Mouse (Mus musculus): ENCODE data around the gene Nxf7.
"Not testable (repeated sequence)": the region's sequence is repeated elsewhere in the genome, so short reads cannot be mapped to it uniquely, and the experiment has no call there.

Nxf7 gene

DNA sequence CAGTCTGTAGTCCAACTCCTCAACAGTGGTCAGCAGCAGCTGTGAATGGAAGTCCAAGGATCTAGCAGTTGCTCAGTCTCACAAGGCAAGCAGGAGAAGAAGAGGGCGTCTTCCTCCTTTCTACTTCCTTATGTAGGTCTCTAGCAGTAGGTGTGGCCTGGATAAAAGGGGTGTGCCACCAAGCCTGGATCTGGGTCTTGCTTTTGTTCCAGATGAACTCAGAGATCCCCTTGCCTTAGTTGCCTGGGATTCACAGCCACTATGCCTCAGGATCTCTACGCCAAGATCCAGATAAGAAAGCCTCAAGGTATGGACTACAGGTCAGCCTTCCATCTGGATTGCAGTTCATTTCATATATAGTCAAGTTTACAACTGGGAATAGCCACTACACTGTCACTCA, at the start of gene Nxf7:
TSS of gene Nxf7 (minus strand) at position 101 of the 400 bp plus-strand sequence.
- DNase-seq (ENCODE audit: low read depth in 1 of 2, low spot score in 2 of 2), result no peak

DNA sequence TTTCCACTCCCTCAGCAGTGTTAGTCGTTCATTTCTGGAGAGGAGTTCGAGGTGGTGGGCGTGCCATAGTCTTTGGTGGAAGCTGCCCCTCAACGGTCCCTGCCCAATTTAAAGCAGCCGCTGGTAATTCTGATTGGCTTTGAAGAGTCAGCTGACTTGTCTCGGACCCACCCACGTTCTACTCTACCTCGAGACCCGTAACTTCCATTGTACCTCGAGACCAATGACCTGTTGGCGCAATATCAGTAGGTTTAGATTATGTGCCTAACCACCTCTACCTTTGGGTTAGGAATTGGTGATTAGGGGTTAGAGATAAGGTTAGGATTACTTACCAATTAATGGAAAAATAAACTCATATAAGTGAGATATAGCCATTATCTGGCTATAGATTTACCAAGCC, 29.0 kb upstream of the Nxf7 start, which contains the start of gene Prame:
TSS of gene Prame (minus strand) at position 101 of the 400 bp plus-strand sequence.
- no peak for DNase-seq (ENCODE audit: low read depth in 1 of 2, low spot score in 2 of 2)

DNA sequence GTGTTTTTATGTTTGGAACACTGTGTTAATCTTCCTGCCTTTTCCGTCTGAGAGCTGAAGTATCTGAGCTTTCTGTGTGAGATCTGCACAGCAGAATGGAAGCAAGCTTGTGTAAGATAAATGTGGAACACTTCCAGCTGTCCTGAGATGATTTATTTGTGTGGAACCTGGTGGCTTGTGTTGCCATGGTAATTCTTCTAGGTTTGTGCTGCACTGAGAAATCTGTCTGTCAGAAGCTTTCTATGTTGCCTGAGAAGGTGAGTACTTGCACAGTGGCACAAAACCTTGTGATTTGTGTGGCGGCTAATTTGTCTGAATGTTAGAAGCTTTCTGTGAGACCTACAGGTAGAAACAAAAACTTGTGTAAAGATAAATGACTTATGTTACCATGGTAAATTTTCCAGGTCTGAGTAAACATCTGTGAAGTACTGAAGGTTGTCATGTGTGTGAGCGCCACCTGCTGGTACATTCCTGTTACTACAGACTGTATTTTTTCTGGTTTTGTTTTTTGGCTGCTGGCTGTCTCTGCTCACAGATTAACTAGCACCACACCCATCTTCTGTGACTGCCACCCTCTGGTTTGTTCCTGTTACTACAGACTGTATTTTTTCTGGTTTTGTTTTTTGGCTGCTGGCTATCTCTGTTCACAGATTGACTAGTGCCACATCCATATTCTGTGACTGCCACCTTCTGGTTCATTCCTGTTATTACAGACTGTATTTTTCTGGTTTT, 2.9 kb upstream of the Nxf7 start:
- not testable (repeated sequence) for DNase-seq (ENCODE audit: low read depth in 1 of 2, low spot score in 2 of 2)

DNA sequence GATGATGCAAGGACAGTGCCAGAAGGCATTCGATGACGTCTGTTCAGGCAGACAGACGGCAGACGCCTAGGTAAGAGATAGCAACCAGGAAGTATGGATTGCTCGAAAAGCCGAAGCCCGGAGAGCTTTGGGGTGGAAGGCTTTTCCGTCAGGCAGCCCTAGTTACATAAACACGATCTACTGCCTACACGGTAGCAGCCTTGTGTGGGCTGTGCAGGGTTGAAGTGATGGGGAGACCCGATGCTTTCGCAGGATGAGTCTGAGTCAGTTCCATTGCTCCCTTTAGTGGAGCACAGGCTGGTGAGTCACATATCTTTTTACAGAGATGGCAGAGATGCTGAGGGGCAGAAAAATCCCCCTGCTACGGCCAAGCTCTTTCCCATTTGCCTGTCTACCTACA, 481 bp downstream of the Nxf7 start:
- DNase-seq (ENCODE audit: low read depth in 1 of 2, low spot score in 2 of 2), result no peak

DNA sequence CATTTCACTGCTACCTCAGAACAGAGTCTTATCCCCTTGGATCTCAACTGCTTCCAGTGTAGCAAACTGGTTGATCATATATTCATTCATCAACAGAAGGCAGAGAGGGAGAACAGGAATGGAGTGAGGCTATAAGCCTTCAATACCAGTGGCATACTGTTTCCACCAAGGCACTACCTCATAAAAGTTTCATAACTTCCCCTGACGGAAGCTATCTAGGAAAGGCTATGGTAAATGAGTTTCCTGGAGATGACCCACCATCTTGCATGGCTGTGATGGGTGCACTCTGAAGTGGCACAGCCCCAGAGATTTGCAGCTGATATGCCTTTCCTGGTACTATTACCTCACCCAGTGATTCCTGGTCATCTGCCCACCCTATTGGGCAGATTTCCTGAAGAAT, 22.2 kb downstream of the Nxf7 start:
- no peak for DNase-seq (ENCODE audit: low read depth in 1 of 2, low spot score in 2 of 2)

DNA sequence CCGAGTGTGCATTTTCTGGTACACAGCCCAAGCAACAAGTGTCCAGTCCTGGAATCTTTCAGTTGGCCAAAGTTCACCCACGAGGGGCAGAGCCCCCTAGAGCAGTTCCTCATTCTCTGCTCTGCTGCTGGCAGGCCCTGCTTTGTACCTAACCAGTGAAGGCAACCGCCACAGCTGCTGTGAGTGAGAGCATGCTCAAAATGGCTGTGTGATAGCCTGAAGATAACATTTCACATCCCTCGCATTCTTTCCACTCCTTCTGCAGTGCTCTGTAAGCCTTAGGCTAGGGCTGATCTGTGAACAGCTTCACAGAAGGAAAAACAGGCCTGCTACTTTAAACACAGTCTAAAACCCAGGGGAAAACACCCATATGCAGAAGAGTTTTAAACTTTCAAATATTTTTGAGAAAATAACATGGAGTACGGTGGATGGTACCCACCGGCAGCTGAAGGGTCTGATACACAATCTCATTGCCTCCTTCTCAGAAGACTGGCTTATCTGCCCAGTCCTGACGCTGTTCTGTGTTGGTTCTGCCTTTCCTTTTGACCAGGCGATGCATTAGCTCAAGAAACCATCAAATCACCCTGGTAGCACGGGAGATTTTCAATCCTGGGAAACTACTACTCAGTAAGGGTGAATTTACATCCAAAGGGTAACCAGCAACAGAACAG, 23.5 kb downstream of the Nxf7 start:
- not testable (repeated sequence) for DNase-seq (ENCODE audit: low read depth in 1 of 2, low spot score in 2 of 2)

DNA sequence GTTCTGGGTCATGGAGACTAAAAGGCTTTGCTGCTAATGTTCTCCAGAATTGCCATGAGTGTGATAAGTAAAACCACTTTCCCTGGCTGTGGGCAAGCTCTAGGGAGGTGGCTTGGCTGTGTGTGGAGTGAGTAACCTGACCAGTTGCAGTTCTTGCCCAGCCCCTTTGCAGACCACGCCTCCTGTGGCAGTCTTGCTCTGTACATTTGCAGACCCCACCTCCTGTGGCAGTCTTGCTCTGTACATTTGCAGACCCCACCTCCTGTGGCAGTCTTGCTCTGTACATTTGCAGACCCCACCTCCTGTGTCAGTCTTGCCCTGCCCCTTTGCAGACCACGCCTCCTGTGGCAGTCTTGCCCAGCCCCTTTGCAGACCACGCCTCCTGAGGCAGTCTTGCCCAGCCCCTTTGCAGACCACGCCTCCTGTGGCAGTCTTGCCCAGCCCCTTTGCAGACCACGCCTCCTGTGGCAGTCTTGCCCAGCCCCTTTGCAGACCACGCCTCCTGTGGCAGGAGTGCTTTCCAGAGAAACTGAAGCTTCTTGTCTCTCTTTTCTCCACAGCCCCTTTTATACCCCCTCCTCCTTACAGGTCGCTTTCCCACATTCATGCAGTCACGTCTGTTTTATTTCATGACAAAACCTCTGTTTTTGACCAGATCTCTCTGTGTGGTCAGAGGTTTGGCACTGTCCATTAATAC, 24.2 kb downstream of the Nxf7 start:
- not testable (repeated sequence) for DNase-seq (ENCODE audit: low read depth in 1 of 2, low spot score in 2 of 2)

DNA sequence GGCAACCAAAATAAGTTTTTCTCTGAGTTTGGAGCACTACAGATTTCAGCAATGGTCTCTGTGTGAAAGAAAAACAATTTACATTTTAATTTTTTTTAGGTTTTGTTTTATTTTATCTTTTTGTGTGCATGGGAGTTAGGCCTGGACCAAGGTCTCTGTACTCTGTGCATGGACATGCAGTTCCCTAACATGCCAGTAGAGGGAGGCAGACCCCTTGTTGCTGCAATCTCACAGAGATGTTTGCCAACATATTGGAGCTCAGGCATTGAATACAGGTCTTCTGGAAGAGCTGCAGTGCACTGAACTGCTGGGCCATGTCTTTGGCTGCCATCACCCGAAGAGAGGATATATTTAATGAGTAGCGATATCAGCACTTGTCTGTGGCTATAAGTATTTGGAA, 29.1 kb downstream of the Nxf7 start:
- not testable (repeated sequence) for DNase-seq (ENCODE audit: low read depth in 1 of 2, low spot score in 2 of 2)

DNA sequence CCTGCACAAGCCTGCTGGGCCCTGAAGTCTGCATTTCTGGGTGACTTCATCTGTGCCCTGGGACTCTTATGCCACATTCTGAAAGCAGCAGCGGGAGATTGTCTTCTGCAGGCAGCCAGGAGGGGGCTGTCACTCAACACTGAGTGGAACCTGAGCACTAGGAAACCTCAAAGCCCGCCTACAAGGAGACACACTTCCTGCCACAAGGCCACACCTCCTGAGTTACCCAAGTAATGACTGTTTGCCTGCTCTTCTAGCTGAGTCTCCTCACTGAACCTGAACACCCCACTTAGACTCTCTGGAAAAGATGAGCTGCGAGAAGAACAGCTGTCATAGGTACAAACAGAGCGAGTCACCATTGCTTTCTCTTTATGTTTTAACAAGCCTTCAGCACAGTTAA, 33.6 kb downstream of the Nxf7 start:
- DNase-seq (ENCODE audit: low read depth in 1 of 2, low spot score in 2 of 2), result not testable (repeated sequence)

DNA sequence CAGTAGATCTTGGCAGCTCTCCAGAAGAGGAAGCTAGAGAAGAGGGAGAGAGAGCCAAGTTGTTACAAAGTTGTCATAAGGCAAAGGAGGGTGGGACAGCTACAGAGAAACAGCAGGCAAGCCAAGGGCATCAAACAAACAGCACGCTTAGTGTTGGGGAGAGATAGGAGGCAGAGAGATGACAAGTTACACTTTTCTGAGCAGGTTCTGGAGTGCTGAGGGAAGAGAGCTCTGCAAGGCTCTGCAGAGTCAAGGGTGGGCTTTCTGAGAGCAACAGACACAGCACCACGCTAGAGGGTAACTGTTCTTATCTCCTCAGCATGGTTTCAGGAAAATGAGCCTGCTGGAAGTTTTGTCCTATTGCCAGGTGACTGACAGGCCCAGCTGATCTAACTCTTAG, 35.7 kb downstream of the Nxf7 start:
- DNase-seq (ENCODE audit: low read depth in 1 of 2, low spot score in 2 of 2), result no peak

DNA sequence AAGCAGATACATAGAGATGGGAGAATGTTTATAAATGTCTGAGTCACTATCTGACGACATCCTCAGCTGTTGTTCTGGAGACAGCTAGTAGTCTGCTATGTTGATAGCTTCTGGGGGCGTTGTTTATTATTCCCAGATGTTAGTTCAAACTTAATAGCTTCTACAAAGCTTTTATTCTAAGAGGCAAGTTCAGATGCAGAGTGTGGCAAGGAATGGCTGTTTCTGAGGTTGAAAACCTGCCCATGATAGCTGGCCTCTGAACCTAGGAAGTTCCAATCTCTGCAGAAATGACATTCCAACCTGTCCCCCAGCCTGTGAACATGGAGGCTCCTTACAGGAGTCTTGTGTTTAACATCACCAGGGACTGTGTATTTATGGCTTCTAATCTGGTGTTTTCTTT, 36.9 kb downstream of the Nxf7 start:
- not testable (repeated sequence) for DNase-seq (ENCODE audit: low read depth in 1 of 2, low spot score in 2 of 2)

DNA sequence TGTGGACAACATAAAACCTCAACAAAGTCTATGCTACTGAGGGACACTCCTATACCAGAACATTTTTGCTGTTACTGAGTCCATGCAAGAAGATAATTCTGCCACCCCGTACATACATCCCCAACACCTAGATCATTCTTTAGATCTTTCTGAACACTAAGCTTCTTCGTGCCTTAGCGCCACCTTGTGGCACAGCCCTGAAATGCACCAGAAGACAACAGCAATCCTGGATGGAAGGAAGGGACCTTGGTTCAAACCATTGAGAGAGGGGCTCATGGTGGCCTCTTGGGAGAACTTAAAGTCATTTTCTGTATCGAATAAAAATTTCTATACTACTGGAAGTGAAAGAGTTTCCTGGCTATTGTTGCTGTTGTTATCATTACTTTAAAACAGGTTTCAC, 37.6 kb downstream of the Nxf7 start:
- DNase-seq (ENCODE audit: low read depth in 1 of 2, low spot score in 2 of 2), result not testable (repeated sequence)

DNA sequence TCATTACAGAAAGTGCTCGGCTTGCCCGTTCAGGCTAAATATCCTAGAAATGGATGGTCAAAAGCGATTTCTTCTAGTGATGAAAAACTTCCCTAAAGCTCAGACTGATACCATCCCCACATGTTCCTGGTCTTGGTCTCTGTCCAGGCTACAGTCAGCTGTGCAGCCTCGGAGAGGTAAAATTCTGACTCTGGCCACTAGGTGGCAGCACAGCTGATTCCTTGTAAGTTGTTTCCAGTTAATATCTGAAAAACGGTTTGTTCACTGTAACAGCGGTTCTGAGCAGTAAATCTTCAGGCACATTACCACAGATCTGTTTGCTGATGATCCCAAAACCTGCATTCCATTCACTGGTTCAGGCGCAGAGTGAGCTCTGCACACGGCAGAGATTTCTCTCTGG, 38.9 kb downstream of the Nxf7 start:
- DNase-seq (ENCODE audit: low read depth in 1 of 2, low spot score in 2 of 2), result not testable (repeated sequence)
